Mouse (Mus musculus): ENCODE results near the gene Fzr1.

GRCm38 (mm10) chr10:81322444-81322843 lies 55.9 kb downstream of the Fzr1 start:
- TF ChIP-seq CTCF (IDR thresholded peaks at IDR 0.05; ENCODE audit: control insufficient read depth, insufficient read depth, insufficient read length), result no peak
- no peak for TF ChIP-seq MAX (IDR thresholded peaks at IDR 0.05)
- TF ChIP-seq MYOD1 (IDR thresholded peaks at IDR 0.05; ENCODE audit: control insufficient read depth, insufficient read length, low read depth), result no peak

Measured in C2C12 (cell line).